Mouse (Mus musculus) layer of hippocampus, postnatal 36 days (tissue): ENCODE measurements around the gene Zfp503. TPM values are rescaled to one million over a fixed set of nuclear protein-coding genes. Genes with fewer than 3 reads are reported as not detected.
A peak's percentile ranks its signal among the peaks of the same experiment; 100 is the strongest.

Experiments used
- DNase-seq, 2 experiments: peaks; one replicate each; pipeline ENCODE4 v3.0.0; 2022
- total RNA-seq, 2 experiments: library from RNA; stranded (reverse); gene quantifications; 2 replicates each; pipeline ENCODE4 v1.2.3; 2021

Gene Zfp503
- total RNA-seq, 2 experiments from 2014 or later, result 2.8 to 3.0 TPM

- no peak for DNase-seq
Measured at GRCm38 (mm10) chr14:21993251-21994060, 4.1 kb upstream of the Zfp503 start.

GRCm38 (mm10) chr14:21992321-21992885 is 3.0 kb upstream of the Zfp503 start:
- DNase-seq, result no peak

GRCm38 (mm10) chr14:21991856-21992255 is 2.5 kb upstream of the Zfp503 start:
- no peak for DNase-seq

GRCm38 (mm10) chr14:21991251-21991780 is 1.9 kb upstream of the Zfp503 start:
- DNase-seq, result no peak

GRCm38 (mm10) chr14:21990321-21991021 is 1.1 kb upstream of the Zfp503 start:
- no peak for DNase-seq

- DNase-seq, result no peak
Measured at GRCm38 (mm10) chr14:21988577-21989290, 667 bp downstream of the Zfp503 start.

- DNase-seq, result peak; percentile 89 to 91
Measured at GRCm38 (mm10) chr14:21987660-21988576, 1.5 kb downstream of the Zfp503 start.

- DNase-seq, result no peak
Measured at GRCm38 (mm10) chr14:21986733-21987659, 2.4 kb downstream of the Zfp503 start.

GRCm38 (mm10) chr14:21985981-21986732 is 3.2 kb downstream of the Zfp503 start:
- peak; percentile 79 to 85 for DNase-seq

- DNase-seq, result no peak
Measured at GRCm38 (mm10) chr14:21985426-21985931, 3.9 kb downstream of the Zfp503 start.

- DNase-seq, result no peak
Measured at GRCm38 (mm10) chr14:21984757-21985425, 4.5 kb downstream of the Zfp503 start.

GRCm38 (mm10) chr14:21983950-21984730 is 5.3 kb downstream of the Zfp503 start:
- no peak for DNase-seq

- DNase-seq, result no peak
Measured at GRCm38 (mm10) chr14:21983311-21983949, 6.0 kb downstream of the Zfp503 start.

GRCm38 (mm10) chr14:21982592-21983310 is 6.7 kb downstream of the Zfp503 start:
- no peak for DNase-seq

- no peak for DNase-seq
Measured at GRCm38 (mm10) chr14:21982096-21982591, 7.3 kb downstream of the Zfp503 start.

- peak in 1 of 2 experiments; percentile 52 for DNase-seq
Measured at GRCm38 (mm10) chr14:21981462-21981861, 7.9 kb downstream of the Zfp503 start.
